In the genomic region with DNA sequence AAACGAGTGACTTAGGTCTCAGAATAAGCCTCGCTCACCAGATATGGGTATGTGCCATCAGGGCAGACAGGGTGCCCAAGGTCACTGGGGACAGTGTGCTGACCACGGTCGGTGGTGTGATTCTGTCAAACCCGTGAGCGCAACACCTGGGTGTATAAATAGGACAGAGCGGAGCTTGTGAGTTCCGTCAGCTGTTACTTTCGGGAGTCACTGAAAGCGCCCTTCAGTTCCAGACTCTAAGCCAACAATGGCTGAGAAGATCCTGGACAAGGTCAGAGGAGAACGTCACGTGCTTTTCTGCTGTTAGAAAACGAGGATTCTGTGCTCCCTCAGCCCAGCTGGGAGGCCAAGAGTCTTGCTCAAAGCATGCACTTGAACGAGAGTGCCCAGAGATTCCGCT, we compare ENCODE assay signal across 15 mouse cellular contexts.
DNase-seq lines count a peak whose midpoint lies in the region; ATAC-seq and TF ChIP-seq lines count a peak whose summit lies in the region.
"Had no signal": no experiment of that assay in that cellular context is flagged by ENCODE, and none has a peak within 500 bp of the region (broad histone marks: within the 10 kb centered on the region; RNA-seq: fewer than 3 reads in every experiment).

No protein-coding gene starts in this region.

- H3K9me3 ChIP-seq in kidney, embryonic 14.5 days (ENCODE audit: control insufficient read depth, low read length) = no peaks in the 10 kb centered on the region
- H3K9me3 ChIP-seq in heart, postnatal 0 days (replicated peaks; ENCODE audit: control insufficient read depth, low read length) = no peaks in the 10 kb centered on the region
- H3K9me3 ChIP-seq: liver, embryonic 15.5 days had no signal

- no peak for TF ChIP-seq CTCF in heart, postnatal 0 days (IDR thresholded peaks at IDR 0.05; ENCODE audit: low read depth)

- no peak overlapping the region for H3K4me2 ChIP-seq in kidney, embryonic 14.5 days (replicated peaks; ENCODE audit: low read depth, low read length)
- H3K4me2 ChIP-seq in heart, postnatal 0 days (ENCODE audit: low read depth, low read length) = no peak overlapping the region
- H3K4me2 ChIP-seq: liver, embryonic 15.5 days had no signal

- WGBS in kidney, embryonic 14.5 days = 83% methylated on average over 15 of the region's 15 CpGs
- WGBS in heart, postnatal 0 days = 24% methylated on average over 15 of the region's 15 CpGs

- H3K4me3 ChIP-seq in kidney, embryonic 14.5 days (ENCODE audit: low read length) = no peak overlapping the region
- no peak overlapping the region for H3K4me3 ChIP-seq in heart, postnatal 0 days (ENCODE audit: low read depth, low read length)
- H3K4me3 ChIP-seq: liver, embryonic 15.5 days had no signal

- peak; percentile 82; the same call in 1 of the 2 replicates for TF ChIP-seq EP300 in heart, postnatal 0 days (IDR thresholded peaks at IDR 0.05; ENCODE audit: low read depth)

- H3K36me3 ChIP-seq in kidney, embryonic 14.5 days (ENCODE audit: control insufficient read depth, insufficient read depth, low read length) = no peaks in the 10 kb centered on the region
- H3K36me3 ChIP-seq in heart, postnatal 0 days (replicated peaks; ENCODE audit: control insufficient read depth, insufficient read depth, low read length) = no peaks in the 10 kb centered on the region
- H3K36me3 ChIP-seq: liver, embryonic 15.5 days had no signal

- no peak overlapping the region for H3K27ac ChIP-seq in kidney, embryonic 14.5 days (ENCODE audit: low read depth, low read length)
- peak overlapping the region; percentile 87 for H3K27ac ChIP-seq in heart, postnatal 0 days (ENCODE audit: low read depth)
- H3K27ac ChIP-seq: liver, embryonic 15.5 days had no signal

- DNase-seq in kidney, postnatal 14 days = peak; percentile 45
- DNase-seq in heart, adult 11 months = peak; percentile 97
- DNase-seq in heart, postnatal 0 days (ENCODE audit: low spot score) = peak; percentile 89
- peak; percentile 50 for DNase-seq in lung, postnatal 36 days
- no peak for DNase-seq in right cerebral cortex, postnatal 10 days (ENCODE audit: low spot score in 2 of 2)
- DNase-seq in thymus, postnatal 4 days = no peak
- DNase-seq in frontal cortex, postnatal 14 days (ENCODE audit: low spot score in 2 of 2) = no peak
- DNase-seq: cerebellum, postnatal 10 days; forebrain, postnatal 0 days; spleen, adult 18-20 months; thymus, postnatal 25 days had no signal

- ATAC-seq in kidney, embryonic 14.5 days (ENCODE audit: low FRiP score, low TSS enrichment) = no peak
- ATAC-seq in heart, postnatal 0 days (ENCODE audit: insufficient read depth, low read depth) = peak; percentile 90
- ATAC-seq: forebrain, postnatal 0 days; hindbrain, embryonic 16.5 days; Patski had no signal

- no peaks in the 10 kb centered on the region for H3K4me1 ChIP-seq in kidney, embryonic 14.5 days (ENCODE audit: control insufficient read depth, insufficient read depth, low read length)
- H3K4me1 ChIP-seq in heart, postnatal 0 days (ENCODE audit: control insufficient read depth, insufficient read depth) = peaks cover 6% of the 10 kb centered on the region; the same call in 1 of the 2 replicates
- H3K4me1 ChIP-seq: liver, embryonic 15.5 days had no signal

- no peak overlapping the region for H3K9ac ChIP-seq in kidney, embryonic 14.5 days (ENCODE audit: low read depth, low read length)
- H3K9ac ChIP-seq in heart, postnatal 0 days (replicated peaks; ENCODE audit: low read depth, low read length) = no peak overlapping the region
- H3K9ac ChIP-seq: forebrain, postnatal 0 days; liver, embryonic 15.5 days had no signal

- no peaks in the 10 kb centered on the region for H3K27me3 ChIP-seq in kidney, embryonic 14.5 days (ENCODE audit: control insufficient read depth, insufficient read depth, low read length)
- no peaks in the 10 kb centered on the region for H3K27me3 ChIP-seq in heart, postnatal 0 days (ENCODE audit: control insufficient read depth, insufficient read depth, low read length)
- H3K27me3 ChIP-seq: liver, embryonic 15.5 days had no signal

Comparison
In these comparisons a context has a peak if more than half of its experiments do, and no peak if none do; other contexts are left out.
1. DNase-seq: peak in kidney, postnatal 14 days (single experiment), heart, adult 11 months (single experiment), heart, postnatal 0 days (single experiment) and lung, postnatal 36 days (single experiment); none in right cerebral cortex, postnatal 10 days (0 of 2), thymus, postnatal 4 days (single experiment) and frontal cortex, postnatal 14 days (0 of 2).